Mouse (Mus musculus) mouse embryonic stem cell (cell line): Measurements from ENCODE around the gene Csnk2b.

Source experiments
- in situ Hi-C, 2 experiments: fragments of 300-500 bp; cut with MboI; formaldehyde crosslinking; loops; 1 replicate in 1 of 2; 3 replicates in 1 of 2; pipeline ENCODE4 v1.14.3; 2019 to 2020; ENCODE audit warnings: low sequenced_read_pairs in 2 of 2, low pct_unique_long_range_greater_than_20kb in 1 of 2, mixed read lengths in 1 of 2; ENCODE audit not compliant: unreplicated experiment in 1 of 2

Gene Csnk2b

GRCm38 (mm10) chr17:35076507-35077176 is 45.2 kb downstream of the Csnk2b start, which contains the start of gene Ly6g6e:
TSS of gene Ly6g6e (plus strand) at chr17:35076902.
- in situ Hi-C loops = no loop called here

GRCm38 (mm10) chr17:35074097-35074496 is 47.8 kb downstream of the Csnk2b start:
- in situ Hi-C loops = no loop called here

GRCm38 (mm10) chr17:35071454-35071853 is 50.4 kb downstream of the Csnk2b start:
- in situ Hi-C loops = no loop called here

- in situ Hi-C loops = no loop called here
These were observed 51.2 kb downstream of the Csnk2b start for GRCm38 (mm10) chr17:35070556-35071229.

- in situ Hi-C loops = no loop called here
These were observed 53.5 kb downstream of the Csnk2b start for GRCm38 (mm10) chr17:35068213-35068914.
